Mouse (Mus musculus) fibroblast of lung, adult 2 months (primary cell): ENCODE data around the gene Lgi4.

Experiments used
- DNase-seq: peaks from one replicate; pipeline ENCODE4 v3.0.0-alpha.2; 2011; ENCODE audit warnings: low read depth

Lgi4 gene

GRCm38 (mm10) chr7:31076492-31076891 lies 17.4 kb downstream of the Lgi4 start, which contains the start of gene Fxyd3:
Gene Fxyd3 (minus strand): TSS chr7:31076704.
- DNase-seq, result no peak

- DNase-seq, result no peak
These were observed 18.3 kb downstream of the Lgi4 start for GRCm38 (mm10) chr7:31077470-31077869.

- DNase-seq, result no peak
These were observed 18.8 kb downstream of the Lgi4 start for GRCm38 (mm10) chr7:31077885-31078445.

DNA sequence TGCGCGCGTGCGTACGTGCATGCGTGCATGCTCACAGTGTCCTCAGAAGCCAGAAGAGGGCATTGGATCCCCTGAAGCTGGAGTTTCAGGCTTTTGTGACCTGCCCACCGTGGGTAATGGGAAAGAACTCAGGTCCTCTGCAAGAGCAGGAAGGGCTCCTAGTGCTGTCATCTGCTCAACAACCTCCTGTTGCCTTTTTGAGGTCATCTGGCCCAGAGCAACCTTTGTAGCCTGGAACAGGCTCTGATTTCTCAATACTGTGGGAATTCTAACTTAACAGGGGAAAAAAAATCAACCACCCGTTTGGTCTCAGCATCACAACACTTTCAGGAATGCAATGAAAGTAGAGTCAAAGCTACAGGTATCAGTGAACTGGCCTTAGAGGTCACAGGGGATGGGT lies 20.5 kb downstream of the Lgi4 start:
- no peak for DNase-seq

GRCm38 (mm10) chr7:31080611-31081010 lies 21.5 kb downstream of the Lgi4 start:
- DNase-seq, result no peak

DNA sequence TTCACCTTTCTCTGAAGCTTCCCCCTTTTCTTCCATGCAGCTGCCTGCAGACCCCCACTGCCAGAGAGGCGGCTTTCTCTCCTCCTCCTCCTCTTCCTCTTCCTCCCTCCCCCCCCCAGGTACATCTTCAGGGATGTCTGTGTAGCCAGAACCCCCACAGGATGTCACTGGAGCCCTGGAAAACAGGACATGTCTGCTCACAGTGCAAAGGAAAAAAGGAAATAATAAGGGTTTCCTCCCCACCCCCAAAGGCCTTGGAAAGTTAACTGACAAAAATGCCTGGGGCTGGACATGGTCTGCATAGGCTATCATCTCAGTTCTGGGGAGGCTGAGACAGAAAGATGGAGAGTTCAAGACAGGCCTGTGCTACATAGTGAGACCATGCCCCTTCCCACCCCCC lies 22.0 kb downstream of the Lgi4 start:
- DNase-seq, result no peak

DNA sequence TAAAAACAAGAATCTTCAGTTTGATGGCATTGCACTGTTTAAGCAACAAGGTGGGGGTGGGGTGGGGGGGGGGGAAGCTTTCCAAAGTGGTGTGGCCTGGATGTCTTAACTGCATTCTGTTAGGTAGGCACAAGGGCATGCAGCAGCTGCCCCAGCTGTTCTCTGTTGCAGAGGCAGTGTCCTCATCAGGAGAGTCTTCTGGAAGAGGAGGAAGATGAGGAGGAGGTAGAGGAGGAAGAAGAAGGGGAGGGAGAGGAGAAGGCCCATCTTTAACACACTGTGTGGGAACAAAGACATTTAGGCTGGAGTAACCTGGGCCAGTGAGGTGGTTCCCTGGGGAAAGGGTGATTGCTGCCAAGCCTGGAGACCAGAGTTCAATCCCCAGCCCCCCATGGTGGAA lies 23.0 kb downstream of the Lgi4 start:
- DNase-seq, result no peak

- DNase-seq, result peak; percentile 92
These were observed 23.9 kb downstream of the Lgi4 start for GRCm38 (mm10) chr7:31082831-31083588.

DNA sequence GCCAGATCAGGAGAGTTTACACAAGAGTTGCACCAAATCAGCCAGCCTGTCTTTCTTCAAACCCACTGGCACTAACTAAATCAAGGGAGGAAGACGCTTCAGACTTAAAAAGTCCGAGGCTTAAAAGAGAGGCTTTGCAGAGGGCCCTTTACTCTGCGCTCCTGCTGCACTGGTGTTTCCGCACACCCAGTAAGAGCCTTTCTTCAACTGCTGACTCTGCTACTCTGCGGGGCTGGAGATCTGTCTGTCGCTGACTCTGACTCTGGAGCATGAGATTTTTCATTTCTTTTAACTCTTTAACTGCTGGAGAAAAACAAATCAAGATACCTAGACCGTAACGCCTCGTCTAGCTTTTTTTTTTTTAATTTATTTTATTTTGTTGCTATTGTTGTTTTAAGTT lies 25.0 kb downstream of the Lgi4 start:
- DNase-seq, result no peak

- peak; percentile 94 for DNase-seq
These were observed 26.0 kb downstream of the Lgi4 start for GRCm38 (mm10) chr7:31085171-31085570.

- DNase-seq, result no peak
These were observed 27.1 kb downstream of the Lgi4 start for GRCm38 (mm10) chr7:31086175-31086755.

- no peak for DNase-seq
These were observed 28.1 kb downstream of the Lgi4 start for GRCm38 (mm10) chr7:31087262-31087661.

DNA sequence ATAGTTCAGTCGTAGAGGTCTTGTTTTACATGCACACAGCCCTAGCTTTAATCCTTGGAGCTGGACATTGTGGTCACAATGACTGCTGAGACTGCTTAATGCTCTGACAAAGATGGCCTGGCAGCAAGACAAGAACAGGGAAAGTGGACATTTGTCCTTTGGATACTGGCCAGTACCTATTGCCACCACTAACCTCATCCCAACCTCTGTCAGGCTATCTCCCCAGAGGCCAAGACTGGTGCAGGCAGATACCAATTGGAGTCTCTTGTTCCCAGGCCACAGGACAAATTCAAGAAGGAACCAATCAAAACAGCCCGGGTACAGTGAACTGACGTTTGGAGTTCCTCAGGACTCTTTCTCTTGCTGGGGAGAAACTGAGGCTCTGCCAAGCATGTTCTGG lies 29.1 kb downstream of the Lgi4 start:
- DNase-seq, result no peak

DNA sequence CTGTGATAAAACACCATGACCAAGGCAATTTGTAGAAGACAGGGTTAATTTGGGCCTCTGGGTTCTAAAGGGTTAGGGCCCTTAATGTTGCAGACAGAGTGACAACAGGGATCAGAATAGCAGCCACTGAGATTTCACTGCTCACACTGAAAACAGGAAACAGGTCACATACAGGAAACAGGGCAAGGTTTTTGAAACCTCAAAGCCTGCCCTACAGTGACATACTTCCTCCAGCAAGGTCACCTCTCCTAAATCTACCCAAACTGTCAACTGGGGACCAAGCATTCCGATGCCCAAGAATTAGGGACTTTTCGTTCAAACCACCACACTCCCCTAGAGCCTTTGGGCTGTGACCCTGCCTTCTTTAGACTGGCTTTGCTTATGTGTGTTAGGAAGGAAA lies 30.6 kb downstream of the Lgi4 start:
- DNase-seq, result no peak

DNA sequence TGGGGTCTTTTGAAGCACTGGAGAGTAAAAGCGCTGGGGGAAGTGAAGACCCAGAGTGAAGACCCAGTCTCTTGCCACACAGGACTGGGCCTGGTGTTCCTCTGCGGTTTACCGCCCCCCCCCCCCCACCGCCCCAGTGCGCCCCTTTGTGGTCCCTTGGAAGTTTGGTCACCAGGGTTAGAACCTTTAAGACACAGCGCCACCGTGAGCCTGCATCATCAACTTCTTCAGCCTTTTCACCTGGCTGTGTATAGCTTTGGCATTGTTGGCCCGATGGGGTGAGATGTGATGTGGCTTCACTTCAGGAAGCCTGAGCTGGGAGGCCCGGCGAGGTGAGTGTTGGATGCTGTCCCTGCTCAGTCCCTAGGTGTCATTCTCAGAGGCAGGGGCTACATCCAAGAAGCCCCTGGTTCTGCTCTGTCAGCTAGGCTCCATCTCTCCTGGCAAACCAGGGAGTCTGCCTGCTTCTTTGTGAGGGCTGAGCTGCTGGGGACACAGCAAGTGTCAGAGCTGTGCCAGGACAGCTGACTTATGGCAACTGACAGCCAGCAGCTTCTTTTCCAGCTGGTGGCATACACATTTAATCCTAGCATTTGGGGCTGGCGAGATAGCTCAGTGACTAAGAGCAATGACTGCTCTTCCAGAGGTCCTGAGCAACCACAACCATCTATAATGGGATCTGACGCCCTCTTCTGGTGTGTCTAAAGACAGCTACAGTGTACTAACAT lies 35.8 kb downstream of the Lgi4 start:
- DNase-seq, result no peak

GRCm38 (mm10) chr7:31096892-31097564 lies 37.9 kb downstream of the Lgi4 start:
- no peak for DNase-seq

DNA sequence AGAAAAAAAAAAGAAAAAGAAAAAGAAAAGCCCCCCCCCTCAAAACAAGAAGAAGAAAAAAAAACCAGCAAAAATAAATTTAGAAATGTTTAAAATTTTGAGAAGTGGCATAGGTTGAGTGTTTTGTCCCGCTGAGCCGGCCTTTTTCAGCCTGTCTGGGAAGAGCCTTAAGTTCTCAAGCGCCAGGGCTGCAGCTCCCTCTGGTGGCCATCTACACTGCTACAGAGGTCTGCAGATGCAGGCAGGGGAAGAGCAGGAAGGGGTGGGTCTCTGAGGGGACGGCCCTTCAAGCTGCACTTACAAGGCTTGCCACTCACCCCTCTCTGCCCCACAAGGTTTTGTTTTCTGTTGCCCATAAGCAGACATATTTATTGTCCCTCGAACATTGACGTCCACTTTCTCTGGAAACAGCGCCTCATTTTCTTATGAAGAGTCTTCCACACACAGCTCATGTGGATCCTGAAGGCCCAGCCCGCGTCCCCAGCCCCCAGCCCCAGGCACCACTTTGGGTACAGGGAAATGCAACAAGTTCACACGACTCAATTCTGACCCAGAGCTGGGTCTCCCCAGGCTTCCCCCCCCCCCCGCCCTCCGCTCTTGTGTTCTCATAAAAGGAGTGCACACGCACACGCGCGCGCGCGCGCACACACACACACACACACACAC lies 38.6 kb downstream of the Lgi4 start:
- peak; percentile 86 for DNase-seq

GRCm38 (mm10) chr7:31098697-31099611 lies 39.8 kb downstream of the Lgi4 start:
- DNase-seq, result no peak

DNA sequence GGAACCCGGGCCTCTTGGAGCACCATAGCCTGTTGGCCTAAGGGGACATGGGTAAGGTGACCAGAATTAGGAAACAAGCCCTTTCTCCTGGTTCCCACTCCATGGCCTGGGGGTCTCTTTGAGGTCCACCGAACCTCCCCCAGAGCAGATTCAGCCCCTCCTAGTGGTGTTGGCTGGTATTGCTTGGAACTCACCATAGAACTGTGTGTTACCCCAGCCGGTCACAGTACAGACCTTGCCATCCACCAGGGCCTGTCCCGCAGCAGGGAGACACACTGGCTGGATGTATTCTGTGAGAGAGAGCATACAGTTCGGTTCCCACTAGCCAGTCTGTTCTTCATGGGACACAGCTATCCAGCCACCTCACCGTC lies 40.5 kb downstream of the Lgi4 start:
- DNase-seq, result no peak

- no peak for DNase-seq
These were observed 41.6 kb downstream of the Lgi4 start for GRCm38 (mm10) chr7:31100786-31101185.
